Mouse (Mus musculus): ENCODE measurements around the gene Lima1. TPM values are rescaled to one million over a fixed set of nuclear protein-coding genes. Genes with fewer than 3 reads are reported as not detected.
A peak's percentile ranks its signal among the peaks of the same experiment; 100 is the strongest.

Gene Lima1
- polyA plus RNA-seq, 1 experiment: 13.5 TPM

- WGBS: 87% methylated on average over 12 of the region's 12 CpGs
- Histone ChIP-seq H3K4me1 (ENCODE audit: control insufficient read depth, insufficient read depth, low read length) (no peaks in the 10 kb centered on the region), H3K4me3 (replicated peaks; ENCODE audit: insufficient read depth, low read depth, low read length) (no peak overlapping the region), H3K27me3 (ENCODE audit: control insufficient read depth, insufficient read depth, low read length) (no peaks in the 10 kb centered on the region), H3K27ac (ENCODE audit: insufficient read depth, low read length) (no peak overlapping the region)
- DNase-seq: no peak
- TF ChIP-seq CTCF (IDR thresholded peaks at IDR 0.05; ENCODE audit: borderline replicate concordance, insufficient read depth, low read depth, low read length): no peak
- TF ChIP-seq POLR2A (IDR thresholded peaks at IDR 0.05; ENCODE audit: borderline replicate concordance, insufficient read depth, low read length): no peak
These were observed 8.8 kb upstream of the Lima1 start for GRCm38 (mm10) chr15:99884038-99884437.

DNA sequence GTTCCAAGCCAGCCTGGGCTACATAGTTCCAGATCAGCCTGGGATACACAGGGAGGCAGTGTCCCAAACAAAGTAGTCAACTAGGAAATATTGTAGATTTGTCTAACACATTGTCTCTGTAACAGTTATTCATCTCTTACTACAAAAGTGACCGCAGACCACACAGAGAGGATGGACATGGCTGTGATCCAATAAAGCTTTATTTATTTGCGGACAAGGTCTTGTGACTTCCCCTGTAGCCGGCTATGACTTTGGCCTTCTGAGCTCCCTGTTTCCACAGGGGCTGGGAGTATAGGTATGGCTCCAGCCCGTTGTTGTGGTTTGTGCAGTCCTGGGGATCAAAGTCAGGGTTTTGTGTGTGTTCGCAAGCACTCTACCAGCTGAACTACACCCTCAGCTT, 3.3 kb upstream of the Lima1 start:
- H3K4me1 ChIP-seq (ENCODE audit: control insufficient read depth, insufficient read depth, low read length): no peaks in the 10 kb centered on the region; the same call in 1 of the 2 replicates
- no peak for TF ChIP-seq CTCF (IDR thresholded peaks at IDR 0.05; ENCODE audit: borderline replicate concordance, insufficient read depth, low read depth, low read length)
- no peak for TF ChIP-seq POLR2A (IDR thresholded peaks at IDR 0.05; ENCODE audit: borderline replicate concordance, insufficient read depth, low read length)
- 85% methylated on average over 5 of the region's 5 CpGs for WGBS
- H3K4me3 ChIP-seq (replicated peaks; ENCODE audit: insufficient read depth, low read depth, low read length): no peak overlapping the region
- DNase-seq: no peak
- no peaks in the 10 kb centered on the region for H3K27me3 ChIP-seq (ENCODE audit: control insufficient read depth, insufficient read depth, low read length)
- no peak overlapping the region for H3K27ac ChIP-seq (ENCODE audit: insufficient read depth, low read length)

DNA sequence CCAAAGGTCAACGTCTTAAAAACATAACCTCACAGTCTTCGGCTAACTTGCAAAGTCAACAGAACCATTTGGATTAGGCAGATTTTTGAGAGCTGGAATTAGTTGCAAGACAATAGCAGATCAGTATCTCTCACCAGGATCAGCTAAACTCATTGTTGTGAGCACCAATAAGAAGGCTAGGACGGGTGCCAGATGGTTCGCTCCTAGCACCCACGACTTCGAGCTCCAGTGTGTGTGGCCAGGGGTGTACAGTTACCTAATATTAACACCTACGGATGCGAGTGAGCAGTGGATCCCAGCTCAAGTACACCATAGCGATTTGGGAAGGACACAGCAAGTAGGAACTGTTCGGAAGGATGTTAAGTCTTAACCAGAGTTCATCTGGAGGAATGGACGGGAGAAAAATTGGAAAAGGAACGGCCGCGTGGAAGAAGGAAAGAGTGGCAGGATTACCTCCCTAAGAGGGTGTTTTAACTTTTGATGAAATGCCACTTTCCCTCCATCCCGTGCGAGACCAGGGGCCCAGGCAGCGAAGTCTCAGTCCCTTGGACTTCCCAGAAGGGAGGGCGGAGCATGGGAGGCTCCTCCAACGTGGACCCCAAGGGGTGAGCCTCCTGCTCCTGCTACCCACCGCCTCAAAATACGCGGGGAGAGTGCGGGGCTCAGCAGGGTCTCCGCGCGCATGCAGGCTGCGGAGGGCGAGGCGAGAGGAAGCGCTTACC, 483 bp downstream of the Lima1 start:
- peak; percentile 20 to 37 for DNase-seq
- no peak for TF ChIP-seq POLR2A (IDR thresholded peaks at IDR 0.05; ENCODE audit: borderline replicate concordance, insufficient read depth, low read length)
- no peak for TF ChIP-seq CTCF (IDR thresholded peaks at IDR 0.05; ENCODE audit: borderline replicate concordance, insufficient read depth, low read depth, low read length)
- WGBS: 2% methylated on average over 30 of the region's 30 CpGs
- H3K4me3 ChIP-seq (replicated peaks; ENCODE audit: insufficient read depth, low read depth, low read length): peak overlapping the region; percentile 75
- H3K27me3 ChIP-seq (ENCODE audit: control insufficient read depth, insufficient read depth, low read length): no peaks in the 10 kb centered on the region
- 0 out of 2 replicates have a peak overlapping the region, but pooled peaks have one; percentile 9 for H3K27ac ChIP-seq (ENCODE audit: insufficient read depth, low read length)
- H3K4me1 ChIP-seq (ENCODE audit: control insufficient read depth, insufficient read depth, low read length): no peaks in the 10 kb centered on the region; the same call in 1 of the 2 replicates

DNA sequence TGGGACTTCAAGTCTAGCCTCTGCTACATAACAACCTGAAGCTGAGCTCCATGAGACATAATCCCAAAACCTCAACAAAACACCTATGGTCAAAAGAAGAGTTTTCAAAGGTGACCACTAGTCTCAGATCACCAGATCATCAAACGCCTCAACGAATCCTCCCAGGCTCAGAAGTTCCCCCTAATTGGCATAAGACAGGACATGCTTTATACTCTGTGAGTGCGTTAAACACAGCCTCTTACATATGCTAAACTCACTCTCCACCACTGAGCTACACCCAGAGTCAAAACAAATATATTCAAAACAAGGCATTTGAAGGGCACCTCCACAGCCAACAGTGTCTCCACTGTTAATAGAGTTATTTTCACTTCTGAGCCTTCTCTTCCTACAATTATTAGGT, 2.7 kb downstream of the Lima1 start:
- DNase-seq: no peak
- H3K27ac ChIP-seq (ENCODE audit: insufficient read depth, low read length): no peak overlapping the region
- H3K4me3 ChIP-seq (replicated peaks; ENCODE audit: insufficient read depth, low read depth, low read length): no peak overlapping the region
- 84% methylated on average over 3 of the region's 3 CpGs for WGBS
- TF ChIP-seq POLR2A (IDR thresholded peaks at IDR 0.05; ENCODE audit: borderline replicate concordance, insufficient read depth, low read length) (no peak), CTCF (IDR thresholded peaks at IDR 0.05; ENCODE audit: borderline replicate concordance, insufficient read depth, low read depth, low read length) (no peak)
- no peaks in the 10 kb centered on the region for H3K27me3 ChIP-seq (ENCODE audit: control insufficient read depth, insufficient read depth, low read length)
- no peaks in the 10 kb centered on the region; the same call in 1 of the 2 replicates for H3K4me1 ChIP-seq (ENCODE audit: control insufficient read depth, insufficient read depth, low read length)

- Histone ChIP-seq H3K27ac (ENCODE audit: insufficient read depth, low read length) (no peak overlapping the region), H3K4me3 (replicated peaks; ENCODE audit: insufficient read depth, low read depth, low read length) (no peak overlapping the region), H3K27me3 (ENCODE audit: control insufficient read depth, insufficient read depth, low read length) (no peaks in the 10 kb centered on the region), H3K4me1 (ENCODE audit: control insufficient read depth, insufficient read depth, low read length) (no peaks in the 10 kb centered on the region)
- DNase-seq: no peak
- 79% methylated on average over 4 of the region's 4 CpGs for WGBS
- TF ChIP-seq CTCF (IDR thresholded peaks at IDR 0.05; ENCODE audit: borderline replicate concordance, insufficient read depth, low read depth, low read length) (no peak), POLR2A (IDR thresholded peaks at IDR 0.05; ENCODE audit: borderline replicate concordance, insufficient read depth, low read length) (no peak)
These were observed 7.6 kb downstream of the Lima1 start for GRCm38 (mm10) chr15:99867654-99868053.

DNA sequence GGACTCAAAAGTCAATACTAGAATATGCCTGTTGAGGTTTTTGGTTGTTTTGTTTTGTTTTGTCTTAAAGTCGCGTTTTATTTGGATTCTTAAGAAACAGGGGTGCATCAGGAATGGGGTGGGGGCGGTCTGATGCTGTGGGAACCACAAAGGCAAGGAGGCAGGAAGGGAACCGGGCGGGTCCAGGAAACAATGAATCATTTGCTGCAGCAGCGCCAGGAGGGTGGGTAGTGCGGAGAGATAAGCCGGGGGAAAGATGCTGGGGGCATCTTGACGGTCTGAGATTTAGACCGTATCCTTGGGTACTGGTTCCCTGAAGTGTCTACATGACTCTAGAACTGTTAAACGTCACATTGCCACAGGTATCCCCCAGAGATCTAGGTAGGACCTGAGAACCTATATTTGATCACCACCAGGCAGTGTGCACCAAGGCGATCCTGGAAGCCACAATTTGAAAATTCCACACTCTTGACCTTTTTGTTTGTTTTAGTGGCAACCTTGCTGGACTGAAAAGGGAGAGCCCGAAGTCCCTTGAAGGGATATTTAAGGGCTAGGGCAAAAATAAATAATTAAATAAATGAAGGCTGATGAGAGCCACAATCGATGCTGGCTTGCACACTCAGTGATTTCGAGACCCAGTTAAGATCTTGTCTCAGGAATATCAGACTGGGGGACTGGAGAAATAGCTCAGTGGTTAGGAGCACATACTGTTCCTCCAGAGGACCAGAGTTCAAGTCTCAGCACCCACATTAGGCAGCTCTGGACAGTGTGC, 8.6 kb downstream of the Lima1 start:
- no peak overlapping the region for H3K27ac ChIP-seq (ENCODE audit: insufficient read depth, low read length)
- TF ChIP-seq CTCF (IDR thresholded peaks at IDR 0.05; ENCODE audit: borderline replicate concordance, insufficient read depth, low read depth, low read length) (no peak), POLR2A (IDR thresholded peaks at IDR 0.05; ENCODE audit: borderline replicate concordance, insufficient read depth, low read length) (no peak)
- no peaks in the 10 kb centered on the region for H3K27me3 ChIP-seq (ENCODE audit: control insufficient read depth, insufficient read depth, low read length)
- no peaks in the 10 kb centered on the region for H3K4me1 ChIP-seq (ENCODE audit: control insufficient read depth, insufficient read depth, low read length)
- DNase-seq: no peak
- no peak overlapping the region for H3K4me3 ChIP-seq (replicated peaks; ENCODE audit: insufficient read depth, low read depth, low read length)
- 87% methylated on average over 15 of the region's 15 CpGs for WGBS

DNA sequence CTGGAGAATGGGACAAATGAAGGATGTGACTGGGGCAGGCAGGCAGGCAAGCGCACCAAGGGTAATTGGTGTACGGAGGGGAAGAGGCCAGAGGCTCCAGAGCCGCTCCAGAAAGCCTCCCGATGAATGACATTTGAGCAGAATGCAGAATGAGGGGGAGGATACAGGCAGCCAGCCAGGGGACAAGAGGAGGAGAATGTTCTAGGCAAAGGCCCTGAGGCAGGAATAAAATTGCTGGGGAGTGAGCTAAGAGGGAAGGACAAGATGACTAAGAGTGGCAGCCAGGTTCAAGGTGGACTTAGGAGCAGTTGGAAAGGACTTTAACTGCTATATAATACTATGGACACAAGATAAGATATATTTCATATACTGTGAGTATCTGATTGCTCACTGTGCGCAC, 9.3 kb downstream of the Lima1 start:
- TF ChIP-seq POLR2A (IDR thresholded peaks at IDR 0.05; ENCODE audit: borderline replicate concordance, insufficient read depth, low read length): no peak
- TF ChIP-seq CTCF (IDR thresholded peaks at IDR 0.05; ENCODE audit: borderline replicate concordance, insufficient read depth, low read depth, low read length): no peak
- peak; percentile 12 to 17 for DNase-seq
- Histone ChIP-seq H3K4me3 (replicated peaks; ENCODE audit: insufficient read depth, low read depth, low read length) (no peak overlapping the region), H3K27ac (ENCODE audit: insufficient read depth, low read length) (no peak overlapping the region), H3K27me3 (ENCODE audit: control insufficient read depth, insufficient read depth, low read length) (no peaks in the 10 kb centered on the region), H3K4me1 (ENCODE audit: control insufficient read depth, insufficient read depth, low read length) (no peaks in the 10 kb centered on the region)
- WGBS: 40% methylated on average over 5 of the region's 5 CpGs
